Mouse (Mus musculus) kidney, embryonic 14.5 days (tissue): ENCODE data around the gene Gm3594. TPM values are rescaled to one million over a fixed set of nuclear protein-coding genes. Genes with fewer than 3 reads are reported as not detected.
"Not testable (repeated sequence)": the region's sequence is repeated elsewhere in the genome, so short reads cannot be mapped to it uniquely, and the experiment has no call there.

ENCODE experiments used
- ATAC-seq: fragments of 200-750 bp; cut with Nextera tagmentation; 2 replicates; pipeline ENCODE4 v1.8.0; 2017; ENCODE audit warnings: moderate number of reproducible peaks, mild to moderate bottlenecking, moderate TSS enrichment, moderate library complexity; ENCODE audit not compliant: low FRiP score, low TSS enrichment
- H3K27ac ChIP-seq: fragments of 300-500 bp; sonication (generic); 2 replicates; pipeline ENCODE4 v1.5.1; 2014; ENCODE audit warnings: low read depth, mild to moderate bottlenecking, low read length, moderate library complexity, mixed read lengths
- H3K27me3 ChIP-seq: fragments of 300-500 bp; sonication (generic); 2 replicates; pipeline ENCODE4 v1.6.1; 2014; ENCODE audit warnings: mild to moderate bottlenecking, low read length; ENCODE audit not compliant: control insufficient read depth, insufficient read depth
- H3K36me3 ChIP-seq: fragments of 300-500 bp; sonication (generic); 2 replicates; pipeline ENCODE4 v1.6.1; 2014; ENCODE audit warnings: low read length, mixed read lengths; ENCODE audit not compliant: control insufficient read depth, insufficient read depth
- H3K4me1 ChIP-seq: fragments of 300-500 bp; sonication (generic); 2 replicates; pipeline ENCODE4 v1.6.1; 2014; ENCODE audit warnings: low read length, mixed read lengths; ENCODE audit not compliant: control insufficient read depth, insufficient read depth
- H3K4me2 ChIP-seq: fragments of 300-500 bp; sonication (generic); replicated peaks from 2 replicates; pipeline ENCODE4 v1.6.1; 2014; ENCODE audit warnings: low read depth, mild to moderate bottlenecking, low read length
- H3K4me3 ChIP-seq: fragments of 300-500 bp; sonication (generic); 2 replicates; pipeline ENCODE4 v1.5.1; 2014; ENCODE audit warnings: mild to moderate bottlenecking, low read length
- H3K9ac ChIP-seq: fragments of 300-500 bp; sonication (generic); 2 replicates; pipeline ENCODE4 v1.6.1; 2014; ENCODE audit warnings: low read depth, mild to moderate bottlenecking, low read length, moderate library complexity
- H3K9me3 ChIP-seq: fragments of 300-500 bp; sonication (generic); 2 replicates; pipeline ENCODE4 v1.6.1; 2016; ENCODE audit warnings: low read length; ENCODE audit not compliant: control insufficient read depth
- WGBS: fragments of 180-500 bp; shearing (Covaris S2); extraction: QIAGEN DNeasy Blood & Tissue Kit; methylation state at CpG from one replicate; pipeline ENCODE4 v1.1.7; 2014; 5-methylcytosine and 5-hydroxymethylcytosine counted together
- polyA plus RNA-seq: library from polyadenylated mRNA; unstranded; fragments of >200 nt; fragmentation: Nextera tagmentation; extraction: Ambion mirVana; gene quantifications from 2 replicates; pipeline ENCODE4 v1.2.1, GENCODE M21; 2014

The Gm3594 gene
- not detected in 2 replicates for polyA plus RNA-seq

DNA sequence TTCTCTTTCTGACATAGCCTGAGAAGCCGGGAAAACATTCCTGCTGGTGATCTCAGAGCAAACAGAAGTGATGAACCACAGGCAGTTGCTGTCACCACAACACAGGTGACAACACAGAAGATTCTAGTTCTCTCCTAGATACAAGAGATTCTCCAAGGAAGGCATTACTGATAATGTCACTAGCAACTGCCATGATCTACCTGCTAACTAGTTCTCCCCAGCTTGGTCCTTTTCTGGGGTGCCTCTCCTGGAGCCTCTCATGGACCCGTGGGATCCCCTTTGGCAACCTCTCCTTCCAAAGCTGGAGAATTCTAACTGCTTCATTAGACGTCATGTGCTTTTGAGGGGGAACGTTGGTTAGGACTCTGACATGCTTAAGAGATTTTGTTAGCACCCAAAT lies at the start of gene Gm3594:
Gene Gm3594, minus strand, starts transcription at position 101 of the 400 bp plus-strand sequence.
- not testable (repeated sequence) for ATAC-seq, H3K9me3 ChIP-seq, H3K4me3 ChIP-seq, H3K36me3 ChIP-seq, H3K4me2 ChIP-seq, H3K9ac ChIP-seq, H3K27me3 ChIP-seq, H3K27ac ChIP-seq, H3K4me1 ChIP-seq
- WGBS, result no CpG with 5 or more reads among the region's 4 CpGs

DNA sequence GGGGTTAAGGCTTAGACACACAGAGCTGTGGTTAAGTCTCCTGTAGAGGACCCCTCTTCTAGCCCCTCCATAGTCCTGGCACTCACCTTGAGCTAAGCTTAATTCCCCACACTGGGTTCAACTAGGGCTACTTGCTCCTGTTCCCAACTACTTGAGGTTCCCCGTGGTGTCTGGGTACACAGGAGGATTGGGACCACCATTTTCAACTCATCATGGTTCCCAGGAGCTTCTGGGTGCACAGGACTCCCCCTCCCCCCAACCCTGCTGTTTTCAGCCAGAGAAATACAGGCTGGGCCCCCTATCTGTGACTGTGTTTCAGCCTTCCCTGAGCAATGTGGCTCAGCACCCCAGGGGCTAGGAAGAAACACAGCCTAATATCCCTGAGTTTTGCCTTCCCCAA lies 41.9 kb upstream of the Gm3594 start:
- not testable (repeated sequence) for H3K36me3 ChIP-seq, H3K4me1 ChIP-seq, H3K9me3 ChIP-seq, ATAC-seq, H3K9ac ChIP-seq, H3K27ac ChIP-seq, H3K4me2 ChIP-seq, H3K27me3 ChIP-seq, H3K4me3 ChIP-seq
- 56% methylated on average over 1 of the region's 1 CpGs for WGBS

DNA sequence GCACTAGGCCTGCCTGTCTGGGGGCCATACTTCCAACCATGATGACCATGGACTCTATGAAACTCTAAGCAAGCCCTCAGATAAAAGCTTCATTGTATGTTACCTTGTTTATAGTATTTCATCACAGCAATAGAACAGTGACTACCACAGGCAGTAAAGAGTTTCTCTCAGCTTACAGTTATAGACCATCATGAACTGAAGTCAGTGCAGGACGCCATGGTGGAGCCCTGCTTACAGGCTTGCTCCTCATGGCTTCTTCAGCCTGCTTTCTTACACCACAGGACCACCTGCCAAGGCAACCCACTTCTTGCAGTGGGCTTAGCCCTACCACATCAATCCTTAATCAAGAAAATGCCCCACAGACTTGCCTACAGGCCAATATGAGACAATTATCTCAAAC lies 41.1 kb upstream of the Gm3594 start:
- ATAC-seq, result not testable (repeated sequence)
- no CpG with 5 or more reads among the region's 1 CpGs for WGBS

DNA sequence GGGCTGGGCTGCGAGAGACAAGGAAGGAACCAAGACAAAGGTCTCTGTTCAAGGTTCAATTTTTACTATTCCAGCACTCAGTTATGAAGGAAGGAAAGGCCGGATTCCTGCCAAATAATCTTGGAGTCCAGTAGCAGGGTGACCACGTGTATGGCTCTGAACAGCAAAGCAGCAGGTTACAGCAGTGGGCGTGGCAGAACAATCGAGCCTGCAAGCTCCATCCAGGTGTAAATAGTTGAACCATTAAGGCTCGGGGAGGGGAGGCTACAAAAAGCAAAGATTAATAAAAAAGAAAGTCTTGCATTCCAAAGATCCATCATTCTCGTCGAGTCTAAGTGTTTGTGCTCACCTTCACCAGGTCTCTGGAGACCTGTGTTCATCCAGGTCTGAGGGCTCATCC lies 37.7 kb upstream of the Gm3594 start:
- H3K27ac ChIP-seq, H3K9ac ChIP-seq, H3K36me3 ChIP-seq, H3K9me3 ChIP-seq, H3K4me3 ChIP-seq, H3K27me3 ChIP-seq, H3K4me2 ChIP-seq, H3K4me1 ChIP-seq, ATAC-seq: not testable (repeated sequence)
- WGBS, result 84% methylated on average over 7 of the region's 8 CpGs

More for the DNA sequence above, 41.1 kb upstream of the Gm3594 start:
- not testable (repeated sequence) for H3K4me1 ChIP-seq, H3K27ac ChIP-seq, H3K4me2 ChIP-seq, H3K27me3 ChIP-seq, H3K9me3 ChIP-seq, H3K4me3 ChIP-seq, H3K36me3 ChIP-seq, H3K9ac ChIP-seq

DNA sequence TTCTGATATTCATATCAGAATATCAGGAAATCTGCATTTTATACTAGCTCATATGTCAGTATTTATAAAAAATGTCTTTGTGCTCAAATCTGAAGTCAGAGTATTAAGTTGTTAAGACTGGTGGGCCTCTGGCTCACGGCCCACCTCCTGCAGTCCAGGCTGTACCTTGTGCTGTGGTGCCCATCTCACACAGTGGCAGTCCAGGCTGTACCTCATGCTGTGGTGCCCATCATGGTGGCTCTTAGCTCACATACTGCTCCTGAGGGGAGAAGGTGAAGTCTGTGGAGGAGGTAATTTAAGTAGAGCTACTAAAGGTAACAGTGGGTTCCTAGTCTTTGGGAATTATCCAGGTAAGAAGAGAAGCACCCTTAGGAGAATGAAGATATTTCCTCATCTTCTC lies 27.4 kb upstream of the Gm3594 start:
- H3K4me2 ChIP-seq, H3K27me3 ChIP-seq, H3K4me1 ChIP-seq, H3K9me3 ChIP-seq, H3K4me3 ChIP-seq, H3K27ac ChIP-seq, H3K9ac ChIP-seq, ATAC-seq, H3K36me3 ChIP-seq: not testable (repeated sequence)
- WGBS, result 85% methylated on average over 1 of the region's 1 CpGs

DNA sequence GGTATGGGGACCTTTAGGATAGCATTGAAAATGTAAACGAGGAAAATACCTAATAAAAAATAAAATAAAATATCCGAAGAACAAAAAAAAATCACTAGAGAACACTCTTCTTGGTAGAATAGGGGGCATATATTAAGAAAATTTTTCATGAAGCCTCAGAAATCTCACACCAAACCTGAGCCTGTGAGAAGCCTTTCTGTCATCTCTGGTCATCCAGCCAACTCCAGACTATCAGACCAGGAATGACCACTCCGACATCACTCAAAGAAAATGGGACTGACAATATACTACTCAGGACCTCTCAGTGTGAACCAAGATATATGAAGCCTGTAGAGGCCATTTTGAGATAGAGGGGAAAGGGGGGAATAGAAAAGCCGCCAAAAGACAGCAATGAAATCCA lies 3.6 kb downstream of the Gm3594 start:
- not testable (repeated sequence) for H3K4me2 ChIP-seq, H3K36me3 ChIP-seq, H3K4me1 ChIP-seq, H3K4me3 ChIP-seq, H3K27ac ChIP-seq, H3K27me3 ChIP-seq, H3K9me3 ChIP-seq, ATAC-seq, H3K9ac ChIP-seq
- WGBS, result 100% methylated on average over 1 of the region's 4 CpGs

GRCm38 (mm10) chr14:6440206-6440605 lies 4.2 kb downstream of the Gm3594 start:
- H3K36me3 ChIP-seq, H3K27me3 ChIP-seq, H3K4me3 ChIP-seq, ATAC-seq, H3K27ac ChIP-seq, H3K4me2 ChIP-seq, H3K9ac ChIP-seq, H3K4me1 ChIP-seq, H3K9me3 ChIP-seq: not testable (repeated sequence)
- 43% methylated on average over 1 of the region's 5 CpGs for WGBS

- H3K36me3 ChIP-seq, H3K27me3 ChIP-seq, H3K4me3 ChIP-seq, H3K9ac ChIP-seq, H3K4me2 ChIP-seq, ATAC-seq, H3K27ac ChIP-seq, H3K9me3 ChIP-seq, H3K4me1 ChIP-seq: not testable (repeated sequence)
- WGBS, result 4% methylated on average over 25 of the region's 42 CpGs
Measured at GRCm38 (mm10) chr14:6426766-6427165, 17.6 kb downstream of the Gm3594 start.

DNA sequence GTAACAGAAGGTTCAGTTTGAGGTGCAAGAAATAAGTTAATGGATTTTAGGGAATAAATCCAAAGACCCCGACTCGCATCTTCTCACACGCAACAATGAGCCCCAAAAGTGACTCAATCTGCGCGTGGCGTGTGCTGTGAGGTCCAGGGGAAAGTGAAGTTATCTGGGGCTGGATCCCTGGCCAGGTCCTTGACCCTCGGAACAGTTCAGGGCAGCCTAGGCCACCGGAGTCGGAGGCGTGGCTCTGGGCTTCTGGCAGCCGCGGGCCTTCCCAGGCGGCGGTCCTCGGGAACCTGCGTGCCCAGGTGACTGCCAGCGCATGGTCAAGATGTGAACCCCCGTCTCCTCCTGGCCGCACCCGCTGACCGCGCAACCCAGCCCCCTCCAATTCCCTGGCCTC lies 18.1 kb downstream of the Gm3594 start:
- WGBS, result 17% methylated on average over 14 of the region's 22 CpGs

GRCm38 (mm10) chr14:6412382-6412781 lies 32.0 kb downstream of the Gm3594 start, which contains the start of gene Gm3591:
Gm3591 (minus strand) TSS chr14:6412482.
- H3K9ac ChIP-seq, H3K36me3 ChIP-seq, H3K4me2 ChIP-seq, H3K9me3 ChIP-seq, ATAC-seq, H3K27me3 ChIP-seq, H3K4me3 ChIP-seq, H3K4me1 ChIP-seq, H3K27ac ChIP-seq: not testable (repeated sequence)
- WGBS, result no CpG with 5 or more reads among the region's 2 CpGs

More for the DNA sequence above, 18.1 kb downstream of the Gm3594 start:
- ATAC-seq, H3K27me3 ChIP-seq, H3K9ac ChIP-seq, H3K4me1 ChIP-seq, H3K9me3 ChIP-seq, H3K36me3 ChIP-seq, H3K4me3 ChIP-seq, H3K27ac ChIP-seq: not testable (repeated sequence)
- H3K4me2 ChIP-seq, result 0 out of 2 replicates have a peak overlapping the region, but pooled peaks have one; percentile 10
